Mouse (Mus musculus) megakaryocyte, adult 5-6 weeks (primary cell): ENCODE measurements at regions not wholly inside any gene's neighbourhood (a gene's known extent, or its start where the extent isn't known, plus 50 kb on each side); places are given as distances from the start of the nearest gene placed in this dataset.

Experiments used
- ATAC-seq: 2 replicates; pipeline ENCODE4 v1.8.0; 2016; ENCODE audit warnings: mild to moderate bottlenecking, inconsistent platforms; ENCODE audit not compliant: poor library complexity, severe bottlenecking

- ATAC-seq, result no peak
Observed at GRCm38 (mm10) chr11:22613500-22613899, 101.6 kb downstream of the Tmem17 start.

- ATAC-seq, result peak; percentile 100
Observed at GRCm38 (mm10) chr11:22617204-22617874, 105.5 kb downstream of the Tmem17 start.

- no peak for ATAC-seq
Observed at GRCm38 (mm10) chr11:22620912-22621705, 109.2 kb downstream of the Tmem17 start.

- ATAC-seq, result no peak
Observed at GRCm38 (mm10) chr11:22621868-22622267, 110.0 kb downstream of the Tmem17 start.

- ATAC-seq, result no peak
Observed at GRCm38 (mm10) chr11:22622496-22622997, 110.7 kb downstream of the Tmem17 start.

GRCm38 (mm10) chr11:22626407-22626806, 114.5 kb downstream of the Tmem17 start:
- ATAC-seq, result no peak

GRCm38 (mm10) chr11:22628497-22628896, 116.6 kb downstream of the Tmem17 start:
- no peak for ATAC-seq

GRCm38 (mm10) chr11:22628979-22629378, 117.1 kb downstream of the Tmem17 start:
- ATAC-seq, result no peak

- no peak for ATAC-seq
Observed at GRCm38 (mm10) chr11:22629581-22629980, 117.7 kb downstream of the Tmem17 start.

GRCm38 (mm10) chr11:22629991-22630390, 118.1 kb downstream of the Tmem17 start:
- no peak for ATAC-seq

GRCm38 (mm10) chr11:22630982-22631381, 119.1 kb downstream of the Tmem17 start:
- ATAC-seq, result no peak

GRCm38 (mm10) chr11:22631606-22632313, 119.9 kb downstream of the Tmem17 start:
- ATAC-seq, result peak; percentile 82

GRCm38 (mm10) chr11:22632314-22632700, 120.4 kb downstream of the Tmem17 start:
- no peak for ATAC-seq

GRCm38 (mm10) chr11:22632988-22633387, 121.1 kb downstream of the Tmem17 start:
- ATAC-seq, result no peak

- ATAC-seq, result no peak
Observed at GRCm38 (mm10) chr11:22633961-22634360, 122.1 kb downstream of the Tmem17 start.

- no peak for ATAC-seq
Observed at GRCm38 (mm10) chr11:22635021-22635420, 123.1 kb downstream of the Tmem17 start.

GRCm38 (mm10) chr11:22636321-22636720, 124.4 kb downstream of the Tmem17 start:
- no peak for ATAC-seq

GRCm38 (mm10) chr11:22636761-22637557, 125.1 kb downstream of the Tmem17 start:
- no peak for ATAC-seq

GRCm38 (mm10) chr11:22638171-22638570, 126.3 kb downstream of the Tmem17 start:
- no peak for ATAC-seq

GRCm38 (mm10) chr11:22638700-22639099, 126.8 kb downstream of the Tmem17 start:
- ATAC-seq, result no peak
